Mouse (Mus musculus) liver, embryonic 14 days (tissue): ENCODE measurements around the gene Gm21708. TPM values are rescaled to one million over a fixed set of nuclear protein-coding genes. Genes with fewer than 3 reads are reported as not detected.

Experiments used
- polyA plus RNA-seq: library from polyadenylated mRNA; depleted of rRNA; stranded (reverse); fragments of >200 nt; gene quantifications from 2 replicates; pipeline ENCODE4 v1.2.3, GENCODE M21; 2012; rRNA removed

The Gm21708 gene
- not detected in 2 replicates for polyA plus RNA-seq

DNA sequence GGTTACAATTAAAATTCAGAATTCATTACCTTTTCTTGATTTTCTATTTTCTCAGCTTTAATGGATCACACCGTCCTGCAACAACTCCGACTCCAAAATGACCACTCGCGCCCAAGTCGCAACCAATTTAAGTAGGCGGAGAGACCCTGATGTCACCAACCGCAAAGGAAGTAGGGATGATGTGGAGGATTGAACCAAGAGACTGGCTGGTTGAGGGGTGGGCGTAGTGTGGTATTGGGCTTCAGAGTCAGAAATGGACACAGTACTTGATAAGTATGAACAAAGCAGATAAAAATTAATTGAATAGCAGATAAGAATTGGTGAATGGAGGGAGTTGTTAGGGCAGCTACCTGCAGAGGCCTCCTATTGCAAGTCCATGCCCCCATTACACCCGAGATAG is at the start of gene Gm21708, which contains the start of gene Gm21704:
Gm21708 (minus strand) TSS at position 101 of the 400 bp plus-strand sequence.
Gm21704 (minus strand) TSS at position 101 of the 400 bp plus-strand sequence.

Other genes starting within 250 kb of the Gm21708 start
- not detected in 2 replicates for gene Gm21677, start 103.7 kb downstream of the Gm21708 start, polyA plus RNA-seq
- gene Gm21693, start 64.8 kb downstream of the Gm21708 start, polyA plus RNA-seq: not detected in 2 replicates
- gene Gm21704, start within 50 bp of the Gm21708 start, polyA plus RNA-seq: not detected in 2 replicates